Mouse (Mus musculus): Measurements from ENCODE around the gene Kng1. TPM values are rescaled to one million over a fixed set of nuclear protein-coding genes. Genes with fewer than 3 reads are reported as not detected.
"Not testable (repeated sequence)": the region's sequence is repeated elsewhere in the genome, so short reads cannot be mapped to it uniquely, and the experiment has no call there.

Kng1 gene
- total RNA-seq, 2 experiments from 2014 or later, result 1.7 TPM; not detected in 1

- DNase-seq, result no peak
Observed at GRCm38 (mm10) chr16:23094136-23094535, 36.5 kb downstream of the Kng1 start.

GRCm38 (mm10) chr16:23095581-23095980, 37.9 kb downstream of the Kng1 start:
- not testable (repeated sequence) for DNase-seq

- DNase-seq, result not testable (repeated sequence)
Observed at GRCm38 (mm10) chr16:23096886-23097285, 39.2 kb downstream of the Kng1 start.

- not testable (repeated sequence) for DNase-seq
Observed at GRCm38 (mm10) chr16:23097290-23098104, 39.8 kb downstream of the Kng1 start.

- DNase-seq, result not testable (repeated sequence)
Observed at GRCm38 (mm10) chr16:23098105-23098452, 40.4 kb downstream of the Kng1 start.

GRCm38 (mm10) chr16:23099632-23100031, 42.0 kb downstream of the Kng1 start:
- DNase-seq, result no peak

GRCm38 (mm10) chr16:23100099-23100575, 42.5 kb downstream of the Kng1 start:
- peak; percentile 31 for DNase-seq

GRCm38 (mm10) chr16:23100613-23101012, 42.9 kb downstream of the Kng1 start:
- DNase-seq, result no peak

GRCm38 (mm10) chr16:23102340-23103037, 44.8 kb downstream of the Kng1 start:
- DNase-seq, result no peak

GRCm38 (mm10) chr16:23103038-23103745, 45.5 kb downstream of the Kng1 start:
- no peak for DNase-seq

GRCm38 (mm10) chr16:23103841-23104240, 46.2 kb downstream of the Kng1 start:
- DNase-seq, result no peak

- no peak for DNase-seq
Observed at GRCm38 (mm10) chr16:23106121-23106520, 48.5 kb downstream of the Kng1 start.

GRCm38 (mm10) chr16:23107231-23107942, 49.7 kb downstream of the Kng1 start, which contains the start of gene Eif4a2:
Gene Eif4a2 (plus strand): TSS chr16:23107444.
- peak; percentile 92 for DNase-seq

- DNase-seq, result peak; percentile 85
Observed at GRCm38 (mm10) chr16:23107946-23108759, 50.5 kb downstream of the Kng1 start.

GRCm38 (mm10) chr16:23108943-23109342, 51.3 kb downstream of the Kng1 start:
- DNase-seq, result no peak

GRCm38 (mm10) chr16:23109350-23110280, 52.0 kb downstream of the Kng1 start:
- no peak for DNase-seq

GRCm38 (mm10) chr16:23112348-23112747, 54.7 kb downstream of the Kng1 start:
- no peak for DNase-seq

GRCm38 (mm10) chr16:23112861-23113435, 55.3 kb downstream of the Kng1 start:
- DNase-seq, result no peak

GRCm38 (mm10) chr16:23113903-23114302, 56.2 kb downstream of the Kng1 start:
- no peak for DNase-seq
